Mouse (Mus musculus) spleen, adult 2 months (tissue): ENCODE measurements around the gene Anapc15.

ENCODE experiments used
- CTCF ChIP-seq: fragments of 200-500 bp; IDR thresholded peaks from 2 replicates; pipeline ENCODE4 v1.5.1; 2011; ENCODE audit warnings: mild to moderate bottlenecking, inconsistent platforms; ENCODE audit not compliant: insufficient read depth, insufficient read length, insufficient replicate concordance; ENCODE audit errors: extremely low read depth
- POLR2A ChIP-seq: fragments of 200-500 bp; IDR thresholded peaks from 2 replicates; pipeline ENCODE4 v1.6.1; 2011; ENCODE audit warnings: low read depth, low read length, inconsistent platforms

- TF ChIP-seq CTCF (no peak), POLR2A (no peak)
These were observed 69.0 kb downstream of the Anapc15 start for GRCm38 (mm10) chr7:101932551-101932950.
